Mouse (Mus musculus): Measurements from ENCODE around the gene Ctdspl2.
"Not testable (repeated sequence)": the region's sequence is repeated elsewhere in the genome, so short reads cannot be mapped to it uniquely, and the experiment has no call there.

Ctdspl2 gene

DNA sequence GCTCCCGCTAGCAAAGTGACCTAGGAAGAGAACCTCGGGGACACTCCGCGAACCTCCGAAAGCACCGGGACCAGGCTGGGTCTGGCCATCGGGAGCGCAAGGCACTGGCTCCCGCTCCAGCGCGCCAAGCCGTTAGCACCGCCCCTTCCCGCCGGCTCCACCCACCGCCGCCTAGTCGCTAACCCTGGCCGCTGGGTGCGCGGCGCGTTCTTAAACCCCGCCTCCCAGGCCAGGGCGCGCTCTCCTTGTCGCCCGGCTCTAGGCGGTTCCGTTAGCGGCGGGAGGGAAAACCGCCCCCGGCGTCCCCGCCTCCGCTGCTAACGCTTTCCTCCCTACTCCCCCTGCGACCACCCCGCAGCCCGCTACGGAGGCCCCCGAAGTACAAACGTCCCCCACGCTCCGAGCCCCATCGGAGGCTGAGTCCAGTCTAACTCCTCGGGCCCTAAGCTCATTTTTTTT, at the start of gene Ctdspl2, which contains the start of gene Mageb3:
TSS of gene Ctdspl2 (plus strand) at position 237 of the 459 bp plus-strand sequence.
TSS of gene Mageb3 (minus strand) at position 328 of the 459 bp plus-strand sequence.
- peak; percentile 95 to 97 for DNase-seq (ENCODE audit: low spot score in 2 of 2)

DNA sequence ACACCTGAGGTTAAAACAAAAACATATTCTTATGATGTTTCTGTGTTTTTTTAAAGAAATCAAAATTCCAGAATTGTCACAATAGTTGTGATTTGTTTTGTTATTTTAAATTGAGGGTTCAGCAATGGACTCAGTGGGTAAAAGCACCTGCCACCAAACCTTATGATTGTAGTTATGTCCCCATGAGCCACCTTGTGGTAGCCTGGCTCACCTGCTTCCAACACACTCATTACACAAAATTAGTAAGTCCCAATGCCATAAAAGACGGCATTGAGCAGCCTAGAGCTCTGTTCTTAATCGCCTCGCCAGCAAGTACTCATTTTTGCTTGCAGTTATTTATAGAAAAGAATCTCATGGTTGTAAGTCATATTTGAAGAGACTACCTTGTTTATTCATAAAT, 45.8 kb upstream of the Ctdspl2 start:
- DNase-seq (ENCODE audit: low spot score in 2 of 2) = no peak

DNA sequence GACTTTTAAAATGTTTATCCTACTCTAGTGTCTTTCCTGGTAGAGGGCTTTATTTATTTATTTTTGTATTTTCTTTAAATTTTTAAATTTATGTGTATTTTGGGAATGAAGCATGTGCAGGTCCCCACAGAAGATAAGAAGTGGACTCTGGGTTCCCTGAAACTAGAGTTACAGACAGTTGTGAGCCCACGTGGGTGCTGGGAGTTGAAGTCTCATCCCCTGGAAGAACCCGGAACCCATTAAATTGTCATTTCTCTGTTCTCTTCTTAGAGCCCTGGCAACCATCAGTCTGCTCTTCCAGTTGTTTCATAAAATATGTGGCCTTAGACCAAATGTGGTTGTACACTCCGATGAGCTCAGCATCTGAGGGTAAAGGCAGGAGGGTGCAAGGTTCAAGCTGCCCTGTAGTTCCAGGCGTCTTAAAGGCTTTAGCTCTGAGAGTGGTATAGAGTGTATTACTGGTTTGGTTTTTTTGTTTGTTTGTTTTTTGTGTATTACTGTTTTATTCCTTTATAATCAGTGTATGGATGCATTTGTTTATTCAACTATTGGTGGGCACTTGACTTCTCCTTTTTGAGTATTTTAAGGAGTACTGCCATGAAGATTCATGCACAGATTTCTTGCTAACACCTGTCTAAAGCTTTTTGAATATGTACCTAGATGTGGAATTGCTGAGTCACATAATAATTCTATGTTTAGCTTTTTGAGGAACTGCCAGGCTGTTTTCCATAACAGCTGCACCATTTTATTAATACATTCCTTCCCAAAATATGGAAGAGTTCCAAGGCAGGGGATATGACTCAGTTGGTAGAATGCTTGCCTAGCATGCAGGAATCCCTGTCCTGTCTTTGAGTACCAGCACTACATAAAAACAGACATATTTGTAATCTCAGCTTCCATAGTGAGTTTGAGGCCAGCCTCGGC, 39.5 kb upstream of the Ctdspl2 start:
- DNase-seq (ENCODE audit: low spot score in 2 of 2) = no peak

- DNase-seq (ENCODE audit: low spot score in 2 of 2) = not testable (repeated sequence)
These were observed 18.2 kb upstream of the Ctdspl2 start for GRCm38 (mm10) chr2:121937624-121938023.

DNA sequence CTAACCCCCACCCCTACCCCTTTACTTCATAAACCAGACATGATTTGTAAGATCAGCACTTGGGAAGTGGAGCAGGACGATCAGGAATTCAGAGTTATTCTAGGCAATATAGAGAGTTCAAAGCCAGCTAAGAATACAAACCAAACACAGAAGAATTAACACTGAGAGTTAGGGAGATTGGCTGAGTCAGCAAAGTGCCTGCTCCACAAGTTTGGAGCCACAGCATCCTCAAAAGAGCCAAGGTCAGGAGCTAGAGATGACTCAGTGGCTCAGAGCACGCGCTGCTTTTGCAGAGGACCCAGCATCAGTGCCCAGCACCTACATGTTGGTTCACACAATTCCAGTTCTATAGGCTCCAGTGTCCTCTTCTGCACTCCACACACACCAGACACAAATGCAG, 12.4 kb upstream of the Ctdspl2 start:
- DNase-seq (ENCODE audit: low spot score in 2 of 2) = no peak

GRCm38 (mm10) chr2:121954971-121955656, 687 bp upstream of the Ctdspl2 start:
- no peak for DNase-seq (ENCODE audit: low spot score in 2 of 2)

DNA sequence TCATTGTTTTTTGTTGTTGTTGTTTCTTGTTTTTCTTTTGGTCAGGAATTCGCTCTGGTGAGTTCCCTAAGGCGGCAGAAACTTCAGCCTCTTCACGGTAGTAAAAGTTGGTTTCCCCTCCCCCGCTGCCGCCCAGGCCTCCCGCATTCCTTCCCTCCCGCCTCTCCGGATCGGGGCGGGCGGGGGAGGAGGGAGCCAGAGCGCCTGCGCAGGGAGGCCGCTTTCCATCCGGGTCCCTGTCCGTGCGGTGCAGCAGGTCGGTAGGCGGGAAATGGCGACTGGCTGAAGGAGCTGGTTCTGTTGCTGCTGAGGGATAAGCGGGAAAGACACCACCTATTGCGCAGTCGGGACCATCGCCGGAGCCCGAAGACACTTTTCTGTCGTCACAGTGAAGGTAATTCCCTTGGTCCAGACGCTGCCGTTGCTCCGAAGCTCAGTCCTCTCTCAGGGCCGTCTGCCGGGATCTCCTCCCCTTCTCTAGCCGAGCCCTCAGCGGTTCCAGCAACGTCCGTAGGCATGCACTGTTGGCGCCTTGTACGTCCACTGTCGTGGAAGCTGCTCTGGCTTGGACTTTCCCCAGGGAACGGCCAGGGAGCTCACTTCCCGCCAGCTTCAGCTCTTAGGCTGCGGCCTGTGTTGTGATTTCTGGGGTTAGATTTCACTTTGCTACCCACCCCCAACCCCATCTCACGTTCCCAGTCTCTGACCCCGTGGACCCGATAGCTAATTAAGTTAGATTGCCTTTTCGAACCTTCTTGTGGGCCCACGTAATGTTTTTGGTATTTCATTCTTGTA, 620 bp downstream of the Ctdspl2 start:
- DNase-seq (ENCODE audit: low spot score in 2 of 2) = peak; percentile 94 to 95

DNA sequence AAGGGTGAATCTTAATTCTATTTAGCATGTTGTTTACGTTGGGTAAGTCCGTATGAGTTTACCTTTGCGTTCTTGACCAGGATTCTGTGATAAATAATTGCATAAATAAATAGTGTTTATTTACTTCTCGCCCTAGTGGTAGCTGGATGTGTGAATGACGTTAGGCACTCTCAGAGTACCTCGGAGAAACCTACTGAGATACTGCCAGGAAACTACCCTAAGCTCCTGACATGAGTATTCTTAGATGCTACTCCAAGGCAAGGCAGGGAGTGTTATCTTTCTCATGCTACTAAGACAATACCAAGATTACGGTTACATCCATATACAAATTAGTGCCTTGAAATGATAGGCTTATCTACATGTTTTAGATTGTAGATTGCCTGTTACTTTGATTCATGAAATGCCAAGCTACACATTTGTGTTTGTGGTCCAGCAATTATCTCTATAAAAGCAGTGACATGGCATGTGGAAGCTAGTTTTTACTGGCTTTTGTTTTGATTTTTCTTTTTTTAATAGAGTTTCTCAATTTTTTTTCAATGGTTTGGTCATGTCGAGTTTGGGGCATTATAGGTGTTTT, 1.5 kb downstream of the Ctdspl2 start:
- DNase-seq (ENCODE audit: low spot score in 2 of 2) = no peak

GRCm38 (mm10) chr2:121995738-121996137, 39.9 kb downstream of the Ctdspl2 start:
- DNase-seq (ENCODE audit: low spot score in 2 of 2) = no peak

DNA sequence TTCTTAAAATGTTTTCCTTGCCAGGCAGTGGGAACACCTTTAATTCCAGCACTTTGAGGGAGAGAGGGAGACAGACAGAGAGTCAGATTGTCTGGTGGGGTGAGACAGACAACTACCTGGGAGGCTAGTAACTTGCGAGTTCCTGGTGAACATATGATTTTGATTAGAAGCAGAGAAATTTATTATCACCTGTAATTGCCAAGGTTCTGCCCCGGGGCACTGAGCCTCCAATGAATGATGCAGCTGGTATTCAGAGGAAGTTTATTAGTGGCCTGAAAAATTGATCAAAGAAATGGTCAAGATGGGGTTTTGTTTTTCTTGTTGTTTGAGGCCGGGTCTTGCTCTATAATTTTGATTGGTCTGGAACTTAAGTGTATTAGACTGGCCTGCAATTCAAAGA, 53.0 kb downstream of the Ctdspl2 start:
- no peak for DNase-seq (ENCODE audit: low spot score in 2 of 2)

DNA sequence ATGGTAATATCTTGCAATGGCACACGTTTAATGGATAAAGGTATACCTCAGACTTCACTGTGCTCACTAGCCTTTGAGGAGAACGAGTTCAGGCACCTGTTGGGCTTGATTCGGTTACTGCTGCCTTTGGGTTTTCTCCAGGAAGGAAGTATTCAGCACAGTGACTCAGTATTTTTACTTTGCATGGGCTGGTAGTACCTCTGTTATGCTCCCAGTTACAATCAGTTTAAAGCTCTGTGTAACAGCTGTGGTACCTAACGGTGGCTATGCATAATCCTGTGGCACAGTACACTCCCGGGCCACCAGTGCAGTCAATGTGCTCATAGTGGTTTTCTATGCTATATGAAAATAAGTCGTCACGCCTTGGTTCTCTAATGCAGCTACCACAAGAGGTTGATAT, 55.6 kb downstream of the Ctdspl2 start:
- no peak for DNase-seq (ENCODE audit: low spot score in 2 of 2)

- DNase-seq (ENCODE audit: low spot score in 2 of 2) = no peak
These were observed 62.9 kb downstream of the Ctdspl2 start for GRCm38 (mm10) chr2:122018705-122019104.

DNA sequence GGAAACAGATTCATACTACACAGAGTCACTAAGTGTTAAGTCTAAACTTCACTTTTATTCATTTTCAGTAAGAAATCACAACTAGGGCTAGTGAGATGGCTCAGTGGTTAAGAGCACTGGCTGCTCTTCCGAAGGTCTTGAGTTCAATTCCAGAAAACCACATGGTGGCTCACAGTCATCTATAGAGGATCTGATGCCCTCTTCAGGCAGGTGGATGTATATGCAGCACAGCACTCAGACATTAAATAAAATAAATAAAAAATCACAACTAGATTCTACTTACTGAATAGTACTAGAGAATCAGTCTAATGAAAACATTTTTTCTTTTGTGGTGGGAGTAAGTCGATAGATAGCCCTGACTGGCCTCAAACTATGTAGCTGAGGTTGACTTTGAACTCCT, 66.5 kb downstream of the Ctdspl2 start:
- no peak for DNase-seq (ENCODE audit: low spot score in 2 of 2)

DNA sequence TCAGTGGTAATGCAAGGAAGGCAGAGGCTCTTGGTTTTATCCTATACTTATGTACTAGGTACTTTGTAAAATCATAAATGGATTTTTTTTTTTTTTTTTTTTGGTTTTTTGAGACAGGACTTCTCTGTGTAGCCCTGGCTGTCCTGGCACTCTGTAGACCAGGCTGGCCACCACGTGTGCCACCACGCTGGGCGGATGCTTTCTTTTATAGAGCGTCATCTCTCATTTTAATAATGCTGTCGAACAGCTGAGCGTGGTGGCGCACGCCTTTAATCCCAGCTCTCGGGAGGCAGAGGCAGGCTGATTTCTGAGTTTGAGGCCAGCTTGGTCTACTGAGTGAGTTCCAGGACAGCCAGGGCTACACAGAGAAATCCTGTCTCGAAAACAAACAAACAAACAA, 71.3 kb downstream of the Ctdspl2 start:
- not testable (repeated sequence) for DNase-seq (ENCODE audit: low spot score in 2 of 2)

- peak; percentile 89 to 91 for DNase-seq (ENCODE audit: low spot score in 2 of 2)
These were observed 72.3 kb downstream of the Ctdspl2 start, which contains the start of gene Eif3j1 for GRCm38 (mm10) chr2:122027862-122028755. Gene Eif3j1, plus strand, starts transcription at chr2:122028546.

DNA sequence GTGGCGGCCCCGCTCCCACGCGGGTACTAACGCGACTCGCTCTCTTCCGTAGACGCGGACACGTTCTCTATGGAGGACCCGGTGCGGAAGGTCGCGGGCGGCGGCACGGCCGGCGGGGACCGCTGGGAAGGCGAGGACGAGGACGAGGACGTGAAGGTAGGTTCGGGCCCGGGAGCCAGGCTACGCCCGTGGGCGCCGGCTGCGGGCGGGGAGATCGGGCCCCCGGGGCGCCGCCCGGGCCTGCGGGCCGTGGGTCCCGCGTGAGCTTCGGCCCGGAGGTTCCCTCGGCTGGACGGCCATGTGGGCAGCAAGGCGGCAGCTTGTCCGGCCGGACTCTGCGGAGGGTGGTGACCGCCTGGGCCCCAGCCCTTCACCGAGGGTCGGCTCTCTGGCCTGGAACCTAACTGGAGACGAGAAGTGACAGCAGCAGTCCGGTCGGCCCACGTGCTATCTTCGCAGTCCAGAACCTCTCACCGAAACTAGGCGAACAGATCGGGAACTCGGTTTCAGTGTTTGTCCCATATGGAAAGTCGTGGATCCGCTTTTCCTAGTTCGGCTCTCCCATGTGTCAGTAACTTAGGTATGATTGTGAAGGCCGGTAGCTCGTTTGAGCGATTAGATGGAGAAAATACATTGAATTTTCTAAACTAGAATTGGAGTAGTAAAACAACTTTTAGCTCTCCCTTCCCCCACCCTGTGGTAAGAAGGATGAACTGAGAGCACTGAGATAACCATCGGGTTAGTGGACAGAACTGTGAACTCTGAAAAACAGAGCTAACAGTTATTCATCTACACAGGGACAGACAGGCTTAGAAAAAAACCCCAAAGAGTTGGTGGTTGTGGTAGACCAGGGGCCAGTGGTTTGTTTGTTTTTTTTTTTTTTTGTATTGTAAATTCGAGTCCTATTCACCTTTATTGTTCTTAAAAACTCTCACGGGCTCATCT, 73.2 kb downstream of the Ctdspl2 start:
- peak in 1 of 2 experiments; percentile 42 for DNase-seq (ENCODE audit: low spot score in 2 of 2)

GRCm38 (mm10) chr2:122031970-122032369, 76.2 kb downstream of the Ctdspl2 start:
- no peak for DNase-seq (ENCODE audit: low spot score in 2 of 2)

- no peak for DNase-seq (ENCODE audit: low spot score in 2 of 2)
These were observed 80.3 kb downstream of the Ctdspl2 start for GRCm38 (mm10) chr2:122036064-122036463.

- DNase-seq (ENCODE audit: low spot score in 2 of 2) = no peak
These were observed 88.1 kb downstream of the Ctdspl2 start for GRCm38 (mm10) chr2:122043926-122044325.
